Mouse (Mus musculus): ENCODE measurements around the gene Car10.

GRCm38 (mm10) chr11:93646216-93646615 is 548.4 kb downstream of the Car10 start:
- TF ChIP-seq CTCF (IDR thresholded peaks at IDR 0.05; ENCODE audit: low read depth): no peak
- TF ChIP-seq EP300 (optimal IDR thresholded peaks at IDR 0.05): no peak
